Mouse (Mus musculus): ENCODE data around the gene Plxna2.

Plxna2 gene

DNA sequence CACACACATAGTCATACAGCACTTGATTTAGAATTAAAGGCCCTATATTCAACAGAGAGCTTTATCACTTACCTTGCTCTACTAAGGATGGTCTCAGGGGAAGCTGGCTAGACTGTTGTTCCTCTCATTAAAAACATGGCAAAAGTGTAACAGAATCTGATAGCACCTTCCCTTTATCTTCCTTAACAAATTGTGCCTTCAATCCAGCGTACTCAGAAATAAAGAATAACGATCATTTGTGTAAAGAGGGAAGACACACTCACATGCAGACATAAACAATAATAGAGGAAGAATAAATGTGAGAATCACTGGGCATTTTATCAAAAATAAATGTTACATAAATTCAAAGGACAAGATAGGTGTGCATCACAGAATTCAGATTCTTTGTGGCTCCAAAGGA lies at the start of gene Plxna2:
Gene Plxna2, plus strand, starts transcription at position 301 of the 400 bp plus-strand sequence.
- DNase-seq (ENCODE audit: inconsistent age in 2 of 2, low spot score in 1 of 2), result no peak

DNA sequence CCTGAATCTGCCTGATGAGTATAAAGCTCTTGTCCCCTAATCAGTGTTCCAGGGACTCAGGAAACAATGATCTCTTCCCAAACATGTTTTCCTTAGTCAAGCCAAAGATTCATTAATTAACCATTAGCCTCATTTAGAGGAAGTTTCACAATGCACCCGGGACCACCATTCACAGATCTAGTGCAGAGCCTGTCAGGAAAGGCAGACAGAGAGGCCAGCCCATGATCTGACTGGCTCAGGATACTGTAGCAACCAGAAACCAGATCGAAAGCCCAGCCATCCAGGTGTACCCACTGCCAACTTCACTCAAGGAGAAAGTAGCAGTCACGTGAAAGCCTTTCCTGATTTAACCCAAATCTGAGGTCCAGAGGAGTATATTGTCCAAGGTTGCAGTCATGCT lies 44.1 kb upstream of the Plxna2 start:
- no peak for DNase-seq (ENCODE audit: inconsistent age in 2 of 2, low spot score in 1 of 2)

DNA sequence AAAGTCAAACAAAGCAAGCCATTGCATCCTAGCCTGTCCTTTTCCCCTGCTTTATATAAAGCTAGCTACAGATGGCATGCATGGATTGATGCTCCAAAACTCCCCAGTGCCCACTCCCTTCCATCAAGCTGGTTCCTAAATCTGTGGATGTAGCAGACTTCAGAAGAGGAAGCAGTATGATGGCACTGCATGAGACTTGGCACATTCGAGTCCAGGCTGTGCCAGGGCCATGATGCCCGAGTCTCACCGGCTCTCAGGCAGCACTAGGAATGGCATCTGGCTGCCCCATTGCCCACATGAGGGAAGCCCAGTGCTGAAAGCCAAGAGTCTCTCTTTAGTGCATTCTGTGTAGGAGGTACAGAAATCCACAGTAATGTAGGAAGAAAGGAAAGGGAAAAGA lies 39.7 kb upstream of the Plxna2 start:
- DNase-seq (ENCODE audit: inconsistent age in 2 of 2, low spot score in 1 of 2), result no peak

DNA sequence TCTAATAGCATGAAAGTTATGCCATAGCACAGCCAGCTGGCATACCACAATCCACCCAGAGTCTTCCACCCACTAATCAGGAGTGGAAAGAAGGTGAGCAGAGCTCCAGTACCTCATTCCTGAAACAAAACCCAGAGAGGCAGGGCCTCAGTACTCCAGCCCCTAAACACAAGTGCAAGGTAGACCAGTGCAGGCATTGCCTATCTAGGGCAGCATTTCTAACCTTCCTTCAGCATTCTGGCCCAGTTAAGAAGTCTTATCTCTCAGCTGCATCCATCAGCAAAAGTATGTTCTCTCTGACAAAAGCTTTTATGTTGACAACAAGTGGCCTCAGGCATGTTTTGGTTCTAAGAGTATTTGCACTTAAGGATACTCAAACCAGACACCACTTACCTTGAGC lies 37.5 kb upstream of the Plxna2 start:
- no peak for DNase-seq (ENCODE audit: inconsistent age in 2 of 2, low spot score in 1 of 2)

DNA sequence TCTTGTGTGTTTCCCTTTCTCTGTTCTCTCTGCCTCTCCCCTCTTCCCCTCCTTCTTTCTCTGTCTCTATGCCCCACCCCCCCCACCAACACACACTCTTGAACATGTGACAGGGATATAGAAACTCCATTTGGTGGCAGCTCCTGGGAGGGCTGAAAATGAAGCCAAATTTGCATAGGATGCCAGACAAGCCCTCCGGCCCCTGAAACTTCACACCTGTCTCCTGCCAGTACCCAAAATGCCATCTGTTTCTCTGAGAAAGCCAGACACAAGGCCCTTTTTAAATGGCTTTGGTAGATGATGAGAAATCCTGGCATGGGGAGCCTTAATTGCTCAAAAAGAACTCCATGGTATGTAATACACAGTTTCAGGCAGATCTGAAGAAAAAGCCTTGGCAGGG lies 31.3 kb upstream of the Plxna2 start:
- DNase-seq (ENCODE audit: inconsistent age in 2 of 2, low spot score in 1 of 2), result no peak

DNA sequence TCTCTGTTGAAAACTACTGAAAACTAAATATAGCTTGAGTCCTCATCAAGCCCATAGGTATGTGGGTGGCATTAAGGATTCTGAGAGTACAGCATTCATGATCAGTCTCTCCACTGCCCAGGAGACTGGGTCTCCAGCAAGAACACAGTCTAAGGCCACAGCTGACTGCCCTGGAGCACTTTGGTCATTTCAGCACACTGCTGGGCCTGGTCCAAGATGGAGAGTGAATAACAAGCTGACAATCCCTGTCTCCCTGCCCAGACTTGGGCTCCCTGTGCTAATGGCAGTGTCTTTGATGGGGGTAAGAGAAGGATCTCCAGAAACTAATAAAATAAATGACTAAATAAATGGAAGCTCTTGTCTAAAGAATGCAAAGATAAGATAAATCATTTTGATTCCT lies 30.5 kb upstream of the Plxna2 start:
- DNase-seq (ENCODE audit: inconsistent age in 2 of 2, low spot score in 1 of 2), result peak in 1 of 2 experiments; percentile 31

DNA sequence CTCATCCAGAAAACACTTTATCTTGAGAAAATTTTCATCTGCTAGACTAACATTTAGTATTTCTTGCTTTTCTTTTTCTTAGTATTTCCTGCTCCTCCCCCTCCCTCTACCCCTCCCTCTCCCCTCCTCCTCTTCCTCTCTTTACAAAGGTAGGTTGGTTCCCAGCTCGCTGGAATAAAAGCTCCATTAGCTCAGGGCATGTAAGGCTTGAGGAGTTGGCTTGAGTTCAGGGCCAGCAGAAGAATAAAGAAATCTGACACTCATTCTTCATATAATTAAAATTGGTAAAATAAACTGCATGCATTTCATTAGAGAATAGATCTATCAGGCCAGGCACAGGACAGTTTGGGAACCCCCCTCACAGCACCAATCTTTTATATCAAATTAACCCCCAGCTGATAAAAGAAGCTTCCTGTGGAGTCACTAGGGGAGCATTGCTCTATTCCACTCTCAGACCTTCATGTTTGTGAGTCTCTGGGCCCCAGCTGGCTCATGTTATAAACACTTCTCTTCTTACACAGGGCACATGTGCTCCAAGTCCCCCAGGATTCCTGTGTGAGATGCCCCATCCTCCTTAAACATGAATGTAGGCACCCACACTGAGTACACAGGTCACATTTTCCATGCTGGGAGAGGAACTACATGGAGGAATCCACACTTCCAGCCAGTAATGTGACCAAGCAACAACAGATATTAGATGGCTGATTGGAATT lies 29.9 kb upstream of the Plxna2 start:
- no peak for DNase-seq (ENCODE audit: inconsistent age in 2 of 2, low spot score in 1 of 2)

DNA sequence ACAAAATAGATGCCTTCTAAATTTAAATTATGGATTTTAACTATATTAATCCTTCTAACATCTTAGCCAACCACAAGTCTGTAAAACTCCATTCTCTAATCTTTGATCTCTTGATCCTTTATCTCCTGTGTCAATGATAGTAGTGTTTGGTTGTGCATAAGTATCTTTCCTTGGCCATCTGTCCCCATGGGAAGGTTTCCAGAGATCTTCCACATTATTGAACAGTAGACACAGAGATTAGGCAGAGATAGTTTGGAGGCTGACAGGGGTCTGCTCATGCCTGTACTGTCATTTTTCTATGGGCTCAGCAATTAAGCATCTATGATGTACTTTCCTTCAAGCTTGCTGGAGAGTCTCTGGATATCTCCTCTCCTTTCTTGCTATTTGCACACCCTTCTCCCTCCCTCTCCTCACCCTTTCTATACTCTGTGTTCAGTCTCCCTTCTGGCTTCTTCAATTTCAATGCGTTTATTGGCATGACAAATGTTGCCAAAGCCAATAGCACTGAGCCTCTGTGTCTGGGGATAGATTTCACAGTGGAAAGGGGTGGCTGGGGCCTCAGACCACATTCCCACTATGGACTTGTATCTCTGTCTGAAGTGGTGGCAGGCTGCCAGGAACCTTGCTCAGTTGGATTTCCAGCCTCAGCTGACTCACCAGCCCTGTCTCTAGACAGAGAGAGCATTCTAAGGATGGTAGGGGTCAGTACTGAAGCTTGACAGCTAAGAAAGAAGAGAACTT lies 29.1 kb upstream of the Plxna2 start:
- DNase-seq (ENCODE audit: inconsistent age in 2 of 2, low spot score in 1 of 2), result peak; percentile 13 to 73

DNA sequence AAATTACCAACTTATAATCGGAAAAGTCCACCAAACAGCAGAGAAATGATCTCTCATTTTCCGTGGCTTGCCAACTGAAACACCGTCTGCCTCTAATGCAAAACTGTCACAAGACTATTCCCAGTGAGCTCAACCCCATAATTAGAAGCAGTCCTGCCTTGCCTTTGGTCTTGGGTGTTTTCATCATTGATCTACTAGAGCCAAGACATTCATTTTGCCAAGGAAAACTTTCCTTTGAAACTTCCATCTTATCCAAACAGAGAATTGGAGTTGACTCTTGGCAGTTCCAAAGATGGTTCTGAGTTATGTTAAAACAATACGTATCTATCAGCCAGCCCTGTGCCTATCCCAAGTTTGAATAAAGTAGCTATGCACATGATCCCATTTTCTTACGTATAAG lies 24.9 kb upstream of the Plxna2 start:
- no peak for DNase-seq (ENCODE audit: inconsistent age in 2 of 2, low spot score in 1 of 2)

DNA sequence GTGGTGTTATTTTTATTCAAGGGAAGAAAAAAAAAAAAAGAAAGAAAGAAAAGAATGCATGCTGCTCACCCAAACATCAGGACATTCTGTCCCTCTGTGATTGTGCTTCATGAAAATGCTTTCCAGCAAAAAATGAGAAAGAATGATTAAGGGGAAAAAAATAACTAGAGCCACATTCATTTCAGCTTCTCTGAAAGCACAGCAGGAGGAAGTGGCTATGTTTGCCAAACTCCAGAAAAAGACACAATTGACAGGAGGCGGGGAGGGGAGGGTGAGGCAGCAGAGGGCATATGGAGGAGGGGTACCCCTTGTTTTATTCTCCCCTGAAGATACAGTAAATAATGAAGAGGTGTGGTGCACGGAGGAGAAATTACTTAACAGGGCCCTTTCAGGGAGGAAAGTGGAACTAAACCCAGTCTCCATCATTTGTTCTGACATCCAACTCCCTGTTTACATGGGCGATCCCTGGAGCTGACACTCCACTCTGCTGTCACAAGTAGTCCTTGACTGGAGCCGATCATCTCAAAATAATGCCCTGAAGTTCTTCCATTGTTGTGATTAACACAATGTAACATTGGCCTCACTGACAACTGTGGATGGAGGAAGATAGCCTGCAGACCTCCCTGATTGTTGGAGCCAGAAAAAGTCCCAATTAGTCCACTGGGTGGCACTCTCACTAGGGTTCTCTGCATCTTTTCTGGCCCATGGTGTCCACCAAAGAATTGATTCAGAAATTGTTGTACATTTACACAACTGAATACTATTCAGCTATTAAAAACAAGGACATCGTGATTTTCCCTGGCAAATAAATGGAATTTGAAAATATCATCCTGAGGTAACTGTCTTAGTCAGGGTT lies 10.4 kb upstream of the Plxna2 start:
- peak in 1 of 2 experiments; percentile 33 for DNase-seq (ENCODE audit: inconsistent age in 2 of 2, low spot score in 1 of 2)

DNA sequence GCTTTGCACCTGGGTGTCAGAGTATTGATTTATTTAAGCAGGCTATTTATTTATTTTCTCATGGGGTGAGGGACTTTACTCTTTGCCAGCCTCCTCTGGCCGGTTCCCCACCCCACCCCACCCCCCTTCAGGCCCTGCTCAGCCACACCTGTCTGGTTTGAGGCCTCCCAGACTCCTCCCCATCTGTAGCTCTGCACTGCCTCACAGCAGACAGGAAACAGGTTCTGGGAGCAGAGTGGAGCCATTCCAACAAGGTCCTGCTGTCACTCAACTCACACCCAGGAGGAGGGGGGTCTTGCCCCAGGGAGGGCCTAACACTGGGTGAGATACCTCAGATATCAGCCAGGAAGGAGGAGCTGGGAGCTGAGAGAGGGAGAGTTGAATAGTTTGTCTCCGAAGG lies 7.5 kb upstream of the Plxna2 start:
- DNase-seq (ENCODE audit: inconsistent age in 2 of 2, low spot score in 1 of 2), result no peak

DNA sequence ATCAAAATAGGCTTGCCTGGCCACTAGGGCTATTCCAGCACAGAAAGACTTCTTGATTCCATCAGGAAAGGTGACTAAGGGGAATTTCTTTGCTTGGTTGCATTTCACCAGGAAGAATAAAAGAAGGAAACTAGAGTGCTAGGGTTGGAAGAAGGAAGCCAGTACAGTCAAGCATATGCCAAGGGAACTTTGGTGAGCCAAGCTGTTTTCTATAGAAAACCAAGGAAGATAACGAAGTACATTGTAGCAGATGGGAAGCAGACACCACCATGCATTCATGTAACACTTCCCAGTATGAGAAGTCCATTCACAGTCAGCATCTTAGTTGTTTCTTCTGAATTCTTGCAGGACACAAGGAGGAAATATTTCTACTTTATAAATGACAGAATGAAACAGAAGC lies 5.4 kb upstream of the Plxna2 start:
- no peak for DNase-seq (ENCODE audit: inconsistent age in 2 of 2, low spot score in 1 of 2)

DNA sequence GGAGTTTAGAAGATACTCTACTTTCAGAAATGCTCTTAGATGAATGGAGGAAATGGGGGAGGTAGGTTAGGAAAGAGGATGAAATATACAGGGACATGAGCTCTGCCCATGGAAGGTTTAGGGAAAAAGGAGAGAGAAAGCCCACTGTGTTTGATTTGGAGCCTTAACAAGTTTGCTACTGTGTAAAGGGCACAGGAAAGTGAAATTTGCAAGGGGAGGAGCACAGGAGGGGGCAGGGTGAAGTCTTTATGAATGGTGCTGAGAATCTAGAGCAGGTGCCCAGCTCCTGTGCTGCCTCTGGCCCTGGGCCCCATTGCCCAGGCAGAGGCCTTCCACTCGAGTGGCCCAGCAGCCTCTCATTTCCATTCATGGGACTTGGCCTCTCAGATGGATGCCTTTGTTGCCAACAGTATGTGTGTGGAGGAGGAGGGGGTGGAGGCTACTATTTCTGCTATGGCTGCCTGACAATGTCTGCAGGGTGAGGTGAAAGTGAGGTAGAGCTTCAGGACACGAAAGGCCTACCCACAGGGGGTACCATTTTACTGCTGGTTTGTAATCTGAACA lies 4.7 kb upstream of the Plxna2 start:
- DNase-seq (ENCODE audit: inconsistent age in 2 of 2, low spot score in 1 of 2), result no peak

DNA sequence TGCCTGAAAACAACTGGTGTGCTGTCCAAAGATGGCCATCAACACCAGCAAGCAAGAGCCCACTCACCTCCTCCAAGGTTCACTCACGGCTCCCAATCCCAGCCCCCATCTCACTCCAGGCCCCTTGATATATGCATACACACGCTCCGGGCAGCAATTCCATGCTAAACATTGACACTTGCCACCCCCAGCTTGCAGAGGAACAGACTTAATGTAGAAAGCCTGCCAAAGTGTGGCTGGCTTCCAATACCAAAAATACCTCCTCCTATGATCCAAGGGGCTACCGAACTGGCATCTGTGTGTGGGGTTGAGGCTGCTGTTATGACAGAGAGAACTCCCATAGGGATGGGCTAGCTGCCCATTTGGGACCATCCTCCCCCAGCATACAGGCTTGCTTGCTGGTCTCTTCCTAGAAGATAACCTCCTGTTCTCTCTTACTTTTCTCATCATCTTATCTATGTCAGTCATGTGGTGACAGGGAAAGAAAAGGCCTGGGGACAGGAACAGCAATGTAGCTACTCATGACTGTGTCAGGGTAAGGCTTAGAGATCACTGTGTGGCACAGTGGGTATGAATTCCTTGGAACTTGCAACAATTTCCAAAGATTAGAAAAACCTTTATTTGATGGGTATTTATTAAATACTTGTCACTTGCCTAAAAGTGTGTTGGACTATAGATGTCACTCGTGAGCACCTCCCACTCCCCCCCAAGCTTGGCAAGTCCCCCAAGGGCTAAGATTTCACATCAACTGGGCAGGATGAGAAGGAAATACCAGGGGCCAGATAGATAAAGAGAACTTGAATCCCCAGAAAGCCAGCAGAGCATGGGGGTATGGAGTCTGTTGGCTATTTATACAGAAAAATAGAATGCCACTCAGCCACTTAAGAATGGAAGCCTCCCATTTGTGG lies 3.8 kb upstream of the Plxna2 start:
- no peak for DNase-seq (ENCODE audit: inconsistent age in 2 of 2, low spot score in 1 of 2)

DNA sequence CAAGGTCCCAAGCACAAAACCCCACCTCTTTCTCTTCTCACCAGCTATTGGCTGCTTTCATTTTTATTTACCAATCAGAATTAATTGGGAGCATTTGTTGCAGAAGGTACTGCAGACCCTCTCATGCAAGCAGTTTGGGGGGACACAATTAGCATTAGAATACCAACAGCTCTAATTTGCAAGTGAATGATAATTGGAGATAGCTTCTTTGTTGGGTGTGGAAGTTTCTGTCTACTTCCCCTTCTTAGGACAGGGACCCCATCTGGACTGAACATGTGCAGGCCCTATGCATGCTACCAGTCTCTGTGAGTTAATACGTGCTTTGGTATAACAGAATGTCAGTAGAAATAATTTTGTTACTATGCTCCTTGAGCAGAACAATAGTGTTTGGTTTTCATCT lies 1.9 kb upstream of the Plxna2 start:
- no peak for DNase-seq (ENCODE audit: inconsistent age in 2 of 2, low spot score in 1 of 2)

DNA sequence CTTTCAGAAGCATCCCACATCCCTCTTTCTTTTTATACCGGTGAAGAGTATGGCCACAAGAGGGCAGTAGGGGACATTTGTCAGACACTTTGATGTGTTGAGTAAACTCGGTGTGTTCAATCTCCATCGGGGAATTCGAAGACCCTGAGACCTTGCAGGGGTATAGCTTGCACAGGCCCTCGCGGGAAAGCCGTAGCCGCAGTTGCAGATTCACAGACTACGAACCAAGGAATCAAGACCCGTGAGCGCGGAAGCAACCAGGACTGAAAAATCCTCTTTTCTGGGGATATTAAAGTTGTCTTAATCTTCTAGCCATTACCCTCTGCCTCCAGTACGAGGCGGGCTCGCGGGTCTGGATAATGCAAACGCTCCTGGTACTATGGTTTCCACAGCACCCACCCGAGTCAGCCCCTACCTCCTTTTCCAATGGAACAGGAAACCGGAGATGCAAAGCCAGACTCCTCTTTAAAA lies 858 bp downstream of the Plxna2 start:
- DNase-seq (ENCODE audit: inconsistent age in 2 of 2, low spot score in 1 of 2), result peak; percentile 69 to 94

DNA sequence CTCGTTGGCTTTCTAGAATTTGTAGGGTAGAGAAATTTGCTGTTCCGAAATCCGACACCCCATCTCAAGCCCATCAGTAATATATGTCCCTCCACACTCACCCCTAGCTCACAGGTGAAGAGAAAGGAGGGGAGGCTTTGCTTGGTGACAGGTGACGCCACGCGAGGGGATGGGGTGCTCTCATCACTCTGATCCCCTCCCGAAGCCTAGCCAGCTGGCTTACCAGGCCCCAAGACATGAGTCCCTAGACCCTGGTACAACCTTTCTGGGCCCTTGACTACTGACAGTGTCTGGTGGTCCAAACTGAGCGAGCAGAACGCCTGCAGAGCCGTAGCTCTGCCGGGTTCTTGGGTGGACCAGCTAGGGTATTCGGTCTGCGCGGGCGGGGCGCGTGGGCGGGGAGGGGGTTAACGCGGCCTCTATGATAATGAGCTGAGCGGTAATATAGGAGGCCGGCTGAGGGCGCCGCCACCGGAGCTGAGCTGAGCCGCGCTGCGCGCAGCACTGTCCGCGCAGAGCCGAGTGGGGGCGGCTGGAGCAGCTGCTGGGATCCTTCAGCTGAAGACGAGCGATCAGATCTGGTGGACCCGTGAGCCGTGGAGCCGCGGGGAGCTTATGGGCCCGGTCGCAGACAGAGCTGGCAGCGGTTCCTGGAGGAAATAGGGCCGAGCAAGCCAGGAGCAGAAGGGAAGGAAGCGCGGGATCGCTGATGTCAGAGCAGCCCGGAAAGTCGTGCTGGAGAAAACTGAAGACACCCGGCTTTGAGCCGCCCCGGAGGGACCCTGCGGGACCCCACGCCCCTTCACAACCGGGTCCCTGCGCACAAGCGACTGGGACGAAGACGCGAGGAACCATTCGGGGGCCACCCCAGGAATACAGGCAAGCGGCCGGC lies 1.6 kb downstream of the Plxna2 start:
- DNase-seq (ENCODE audit: inconsistent age in 2 of 2, low spot score in 1 of 2), result peak; percentile 84 to 95

DNA sequence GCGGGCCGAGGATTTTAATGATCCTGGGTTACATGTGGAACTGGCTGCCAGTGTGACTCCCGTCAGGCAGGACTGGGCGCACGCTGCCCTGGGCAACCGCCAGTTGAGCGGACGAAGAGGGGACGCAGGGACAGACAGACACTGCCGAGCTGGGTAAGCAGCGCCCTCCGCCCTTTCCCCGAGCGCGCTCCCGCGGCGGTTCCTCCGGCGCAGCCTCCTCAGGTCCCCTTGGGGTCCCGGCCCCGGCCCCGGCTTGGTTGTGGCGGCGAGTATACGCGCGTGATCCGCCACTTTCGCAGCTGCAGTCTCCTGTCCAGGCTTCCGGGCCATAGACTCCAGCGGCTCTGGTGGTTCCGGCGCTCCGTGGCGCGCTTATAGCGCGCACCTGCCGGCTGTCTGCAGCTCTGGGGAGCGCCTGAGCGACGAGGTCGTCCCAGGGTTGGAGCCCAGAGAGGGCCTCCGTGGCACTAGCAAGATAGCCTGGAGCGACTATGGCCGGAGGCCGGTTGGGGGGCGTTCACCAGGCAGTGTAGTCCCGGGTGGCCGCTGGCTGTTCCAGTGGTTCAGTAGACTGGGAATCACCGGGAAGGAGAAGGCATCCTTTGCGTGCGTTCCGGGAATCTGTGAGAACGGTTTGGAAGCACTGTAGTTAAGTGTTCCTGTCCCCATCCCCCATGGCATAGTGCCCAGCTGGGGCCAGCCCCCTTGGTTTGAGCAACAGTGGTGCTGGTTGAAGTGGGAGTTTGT lies 2.4 kb downstream of the Plxna2 start:
- DNase-seq (ENCODE audit: inconsistent age in 2 of 2, low spot score in 1 of 2), result peak; percentile 63 to 90

DNA sequence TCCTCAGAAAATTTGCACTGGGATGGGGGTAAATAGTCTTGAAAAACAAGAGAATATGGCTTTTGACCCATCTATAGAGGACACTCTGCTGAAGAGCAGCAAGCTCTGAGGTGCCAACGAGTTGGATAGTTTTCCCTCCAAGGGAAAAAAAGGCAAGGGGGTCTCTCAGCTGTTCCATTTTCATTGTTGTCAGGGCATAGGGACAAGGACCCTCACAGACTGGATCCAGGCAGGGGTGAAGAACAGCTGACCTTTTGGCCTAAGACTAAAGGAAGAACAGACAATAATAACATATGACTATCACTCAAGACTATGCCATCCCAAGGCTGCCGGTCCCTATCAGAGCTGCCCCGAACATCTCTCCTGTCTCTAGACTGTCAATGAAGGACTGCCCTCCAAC lies 4.2 kb downstream of the Plxna2 start:
- DNase-seq (ENCODE audit: inconsistent age in 2 of 2, low spot score in 1 of 2), result no peak
